Mouse (Mus musculus): Measurements from ENCODE around the gene 3300002I08Rik.
"Not testable (repeated sequence)": the region's sequence is repeated elsewhere in the genome, so short reads cannot be mapped to it uniquely, and the experiment has no call there.

3300002I08Rik gene

DNA sequence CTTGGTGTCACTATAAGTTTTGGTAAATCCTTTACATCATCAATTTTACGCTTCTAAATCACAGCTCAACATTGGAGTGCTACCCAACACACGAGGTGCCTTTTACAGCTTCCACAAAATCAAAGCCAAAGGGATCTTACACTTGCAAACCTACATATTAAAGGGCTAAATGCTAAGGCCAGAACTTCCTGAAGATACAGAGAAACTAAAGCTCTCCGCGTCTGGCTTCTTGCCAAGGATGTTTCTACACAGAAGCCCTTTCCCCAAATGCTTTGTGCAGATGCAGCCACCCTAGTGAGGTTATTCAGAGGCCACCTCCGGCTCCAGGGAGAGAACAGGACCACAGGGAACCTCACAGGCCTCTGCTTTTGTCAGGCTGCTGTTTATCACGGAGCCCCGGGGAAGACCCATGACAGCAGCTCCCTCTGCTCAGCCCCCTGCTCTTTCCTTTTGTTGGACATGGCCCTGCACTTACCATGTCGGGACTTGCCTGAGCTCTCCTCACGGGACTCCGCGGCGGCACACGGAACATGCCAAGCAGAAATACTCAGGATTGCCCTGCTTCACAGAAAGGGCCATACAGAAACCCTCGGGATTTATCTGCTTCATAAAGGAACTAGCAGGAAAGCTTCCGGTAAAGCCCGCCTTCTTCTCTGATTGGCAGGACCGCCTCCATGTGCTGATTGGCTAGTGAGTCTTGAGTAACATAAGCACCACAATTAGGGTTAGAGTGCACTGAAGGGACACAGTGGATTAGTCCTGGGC lies at the start of gene 3300002I08Rik:
Gene 3300002I08Rik, minus strand, starts transcription at position 653 of the 765 bp plus-strand sequence.
- in situ Hi-C loops (cut with MboI, MseI): not testable (repeated sequence)

DNA sequence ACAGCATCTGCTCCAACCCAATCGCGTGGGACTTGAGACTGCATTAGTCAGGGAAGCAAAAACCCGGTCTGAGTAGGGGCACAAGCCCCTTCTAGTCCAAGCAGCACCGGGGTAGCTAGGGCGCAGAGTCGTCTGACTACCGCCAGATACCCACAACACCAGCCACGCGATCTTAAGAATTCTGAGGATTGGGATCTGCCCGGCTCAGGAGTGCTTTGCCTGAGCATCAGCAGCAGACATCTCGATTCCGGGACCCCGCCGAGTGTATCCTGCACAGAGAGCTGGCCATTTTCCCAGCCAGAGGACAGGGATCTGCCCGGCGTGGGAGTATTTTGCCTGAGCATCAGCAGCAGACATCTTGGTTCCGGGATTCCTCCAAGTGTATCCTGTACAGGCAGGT lies 49.6 kb upstream of the 3300002I08Rik start:
- in situ Hi-C loops (cut with MboI, MseI): not testable (repeated sequence)

DNA sequence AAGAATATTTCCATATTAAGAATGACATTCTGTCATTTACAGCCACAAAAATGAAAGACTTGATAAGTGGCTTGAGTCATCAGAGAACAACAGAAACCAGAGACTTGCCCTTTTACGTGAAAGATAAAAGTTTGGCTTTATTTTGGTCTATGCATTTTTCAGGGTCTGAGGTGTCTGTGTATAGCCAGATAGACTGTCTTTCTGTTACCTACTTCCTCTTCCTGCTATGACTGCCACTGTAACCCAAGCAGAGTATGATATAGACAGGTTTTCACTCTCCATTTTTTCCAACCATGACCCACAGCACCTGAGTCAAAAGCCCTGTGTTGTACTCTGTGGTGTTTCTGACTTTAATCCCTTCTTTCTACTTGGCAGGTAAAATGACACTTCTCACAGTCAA lies 27.6 kb upstream of the 3300002I08Rik start:
- in situ Hi-C loops (cut with MboI, MseI): no loop called here

DNA sequence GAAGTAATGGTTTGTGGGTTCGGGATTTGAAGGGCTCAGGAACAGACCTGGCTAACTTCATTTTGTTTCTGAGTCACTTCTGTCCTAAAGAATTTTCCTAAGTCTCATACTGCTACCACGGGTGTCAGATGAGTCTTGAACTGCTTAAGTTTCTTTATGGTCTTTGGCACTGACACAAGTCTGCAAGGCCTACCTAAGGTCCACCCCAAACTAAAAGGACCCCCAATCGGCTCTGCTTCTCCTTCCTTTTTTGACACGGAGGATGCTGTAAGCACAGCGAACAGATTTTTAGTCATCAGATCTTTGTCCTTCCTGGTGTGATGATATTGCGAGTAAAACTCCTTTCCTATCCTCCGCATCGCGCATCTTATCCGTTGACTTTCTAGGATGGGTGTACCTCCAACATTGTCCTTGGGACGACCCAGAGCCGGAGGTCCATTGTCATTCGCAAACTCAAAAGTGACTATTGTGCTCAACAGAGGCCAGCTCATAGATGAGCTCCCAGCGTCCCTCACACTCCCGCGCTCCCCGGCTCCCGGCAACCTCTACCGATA lies 23.1 kb upstream of the 3300002I08Rik start:
- in situ Hi-C loops (cut with MboI, MseI): not testable (repeated sequence)

DNA sequence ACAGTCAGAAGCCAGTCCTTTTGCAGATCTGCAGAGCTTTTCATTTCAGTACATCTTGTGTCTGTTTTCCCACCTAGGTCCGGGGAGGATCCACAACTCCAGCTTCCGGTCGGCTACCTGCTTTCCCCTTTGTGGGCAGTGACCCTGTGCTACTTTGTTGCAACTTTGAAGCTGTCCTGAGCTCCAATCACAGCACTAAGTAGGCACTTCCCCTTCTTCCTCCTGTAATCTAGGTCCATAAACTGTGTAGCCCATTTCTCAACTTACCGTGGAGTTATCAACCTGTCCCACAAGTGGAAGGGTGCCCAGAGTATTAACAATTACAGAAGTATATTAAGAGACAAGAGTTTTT lies 289 bp upstream of the 3300002I08Rik start:
- in situ Hi-C loops (cut with MboI, MseI): no loop called here

DNA sequence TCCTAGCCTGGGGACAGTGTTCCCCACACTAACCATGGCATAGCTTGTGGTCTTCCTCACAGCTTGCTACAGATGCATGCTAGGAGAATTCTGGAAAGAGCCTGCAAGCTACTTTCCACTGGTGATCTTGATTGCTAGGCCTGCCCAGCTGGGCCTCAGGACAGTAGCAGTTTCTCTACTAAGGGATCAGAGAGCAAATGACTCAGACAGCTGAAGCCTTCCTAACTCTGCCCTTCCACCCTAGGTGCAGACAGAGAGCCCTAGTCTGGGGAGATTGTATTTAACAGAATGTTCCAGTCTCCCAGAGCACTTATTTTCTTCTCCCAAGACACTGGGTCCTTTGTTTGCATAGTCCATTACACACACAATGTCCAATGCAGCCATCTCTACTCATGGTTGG lies 5.4 kb downstream of the 3300002I08Rik start:
- in situ Hi-C loops (cut with MboI, MseI): not testable (repeated sequence)

DNA sequence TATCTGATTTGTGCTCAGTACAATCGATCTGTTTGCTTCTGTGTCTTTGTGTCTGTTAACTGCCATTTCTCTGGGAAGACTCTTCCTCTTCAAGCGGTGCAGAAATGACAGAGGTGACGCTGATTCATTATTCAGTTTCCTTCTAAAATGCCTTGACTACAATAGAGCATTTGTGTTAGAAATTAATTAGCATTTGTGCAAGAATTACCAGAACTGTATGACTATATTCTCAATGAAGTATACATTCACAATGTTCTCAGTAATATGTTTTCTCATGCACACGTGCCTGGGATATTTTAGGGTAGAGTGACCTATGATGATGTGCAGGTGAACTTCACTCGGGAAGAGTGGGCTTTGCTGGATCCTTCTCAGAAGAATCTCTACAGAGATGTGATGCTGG lies 39.2 kb downstream of the 3300002I08Rik start, which contains the start of gene Gm10130:
Gene Gm10130, plus strand, starts transcription at position 301 of the 400 bp plus-strand sequence.
- in situ Hi-C loops (cut with MboI, MseI): loop anchor here (25.0 kb wide), 2 partner anchors 464 to 1664 kb away; partner anchors contain the start of genes Fam110a, Pygb and Slc52a3

DNA sequence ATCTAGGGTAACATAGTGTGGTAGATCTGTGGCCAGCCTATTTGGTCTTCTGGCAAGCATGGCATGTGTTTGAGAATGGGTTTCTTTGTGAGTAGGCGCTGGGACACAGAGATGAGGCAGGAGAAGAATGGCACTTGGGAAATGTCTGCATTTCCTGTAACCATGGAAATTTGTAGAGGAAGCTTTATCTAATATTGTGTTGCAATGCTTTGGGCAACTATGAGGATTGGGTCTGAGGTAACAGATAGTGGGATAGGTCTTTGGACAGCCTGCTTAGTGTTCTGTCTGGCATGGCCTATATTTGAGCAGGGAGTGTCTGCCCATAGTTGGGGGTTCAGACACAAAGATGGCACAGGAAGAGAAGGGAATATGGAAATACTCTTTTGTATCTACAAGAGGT lies 43.6 kb downstream of the 3300002I08Rik start:
- in situ Hi-C loops (cut with MboI, MseI): loop anchor here (25.0 kb wide), 2 partner anchors 468 to 1668 kb away; partner anchors contain the start of genes Fam110a, Pygb and Slc52a3

DNA sequence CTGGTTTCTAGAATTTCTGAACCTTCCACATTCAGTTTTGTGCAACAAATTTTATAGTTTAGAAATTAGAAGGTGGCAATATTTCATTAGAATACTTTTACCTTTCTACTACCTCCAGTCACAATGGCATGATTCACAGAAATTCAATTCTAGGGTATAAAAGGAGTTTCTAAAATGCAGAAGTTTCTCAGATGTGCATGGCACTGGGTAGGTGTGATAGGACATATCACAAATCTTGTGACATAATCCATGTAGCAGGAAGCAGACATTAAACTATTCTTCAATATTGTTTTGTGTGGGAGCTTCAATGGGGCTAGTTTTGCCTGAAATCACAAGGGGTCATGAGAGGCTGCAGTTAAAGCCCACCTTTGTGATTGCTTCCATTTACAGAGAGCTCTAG lies 46.4 kb downstream of the 3300002I08Rik start:
- in situ Hi-C loops (cut with MboI, MseI): loop anchor here (25.0 kb wide), 2 partner anchors 471 to 1671 kb away; partner anchors contain the start of genes Fam110a, Pygb and Slc52a3

DNA sequence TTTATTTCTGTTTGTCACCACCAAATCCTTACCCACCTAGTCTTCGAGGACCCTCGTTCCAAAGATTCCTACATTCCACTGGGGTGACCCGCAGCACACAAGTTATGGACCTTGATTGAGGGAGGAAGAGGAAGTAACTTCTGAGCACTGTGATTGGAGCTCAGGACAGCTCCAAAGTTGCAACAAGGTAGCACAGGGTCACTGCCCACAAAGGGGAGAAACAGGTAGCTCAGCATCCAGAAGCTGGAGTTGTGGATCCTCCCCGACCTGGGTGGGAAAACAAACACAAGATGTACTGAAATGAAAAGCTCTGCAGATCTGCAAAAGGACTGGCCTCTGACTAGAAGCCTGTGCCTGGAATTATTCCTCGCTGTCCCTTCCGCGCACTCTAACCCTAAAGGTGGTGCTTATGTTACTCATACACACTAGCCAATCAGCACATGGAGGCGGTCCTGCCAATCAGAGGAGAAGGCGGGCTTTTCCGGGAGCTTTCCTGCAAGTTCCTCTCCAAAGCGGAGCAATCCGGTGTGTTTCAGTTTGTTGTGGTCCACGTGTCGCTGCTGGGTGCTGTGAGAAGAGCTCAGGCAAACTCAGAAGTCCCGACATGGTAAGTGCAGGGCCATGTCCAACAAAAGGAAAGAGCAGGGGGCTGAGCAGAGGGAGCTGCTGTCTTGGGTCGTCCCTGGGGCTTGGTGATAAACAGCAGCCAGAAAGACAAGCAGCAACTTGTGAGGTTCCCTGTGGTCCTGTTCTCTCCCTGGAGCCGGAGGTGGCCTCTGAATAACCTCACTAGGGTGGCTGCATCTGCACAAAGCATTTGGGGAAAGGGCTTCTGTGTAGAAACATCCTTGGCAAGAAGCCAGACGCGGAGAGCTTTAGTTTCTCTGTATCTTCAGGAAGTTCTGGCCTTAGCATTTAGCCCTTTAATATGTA lies 51.3 kb downstream of the 3300002I08Rik start:
- in situ Hi-C loops (cut with MboI, MseI): loop anchor here (25.0 kb wide), 2 partner anchors 476 to 1676 kb away; partner anchors contain the start of genes Fam110a, Pygb and Slc52a3

DNA sequence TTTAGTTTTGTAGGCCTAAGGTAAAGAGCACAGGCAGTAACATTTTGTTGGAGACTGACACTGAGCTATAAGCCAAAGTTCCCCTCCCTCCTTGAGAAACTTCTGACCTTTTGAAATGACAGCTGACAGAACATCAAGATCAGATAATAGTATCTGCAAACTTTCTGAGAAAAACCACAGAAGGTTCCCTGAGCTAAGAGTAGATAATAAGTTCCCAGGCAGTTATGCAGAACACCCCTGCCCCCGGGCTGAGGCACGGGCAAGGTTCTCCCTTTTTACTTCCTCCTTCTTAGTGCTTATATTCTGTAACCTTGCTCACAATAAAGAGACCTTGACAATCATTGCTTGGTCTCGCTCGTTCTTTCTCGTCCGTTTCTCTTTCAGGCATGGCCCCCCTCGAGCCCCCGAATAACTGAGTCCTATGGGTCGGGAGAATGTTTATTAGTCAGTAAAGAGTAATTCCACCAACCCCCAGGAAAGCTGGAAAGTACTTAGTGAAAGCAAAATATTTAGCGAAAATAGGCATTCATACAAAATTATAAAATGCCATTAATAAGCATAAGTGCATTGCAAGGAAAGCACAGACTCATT lies 55.3 kb downstream of the 3300002I08Rik start:
- in situ Hi-C loops (cut with MboI, MseI): loop anchor here (25.0 kb wide), 2 partner anchors 480 to 1680 kb away; partner anchors contain the start of genes Fam110a, Pygb and Slc52a3

DNA sequence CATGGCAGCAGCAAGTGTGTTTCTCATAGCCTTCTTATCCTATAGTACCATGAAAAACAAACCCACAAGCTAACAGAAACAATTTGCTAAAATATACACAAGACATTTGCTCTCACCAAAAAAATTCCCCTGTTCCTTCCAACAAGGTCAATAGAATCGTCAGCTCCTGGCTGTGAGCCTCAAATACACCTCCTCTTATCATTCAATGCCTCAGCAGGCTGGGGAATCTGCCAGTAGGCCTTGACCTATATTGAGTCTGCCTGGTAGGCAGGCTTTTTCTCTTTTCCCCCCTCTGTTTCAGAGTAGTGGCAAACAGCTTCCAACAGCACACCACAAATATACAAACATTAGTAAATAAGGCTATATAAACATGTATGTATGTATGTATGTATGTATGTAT lies 63.5 kb downstream of the 3300002I08Rik start:
- in situ Hi-C loops (cut with MboI, MseI): loop anchor here (10.0 kb wide), 1 partner anchor 174 kb away; no protein-coding TSS in a partner anchor

DNA sequence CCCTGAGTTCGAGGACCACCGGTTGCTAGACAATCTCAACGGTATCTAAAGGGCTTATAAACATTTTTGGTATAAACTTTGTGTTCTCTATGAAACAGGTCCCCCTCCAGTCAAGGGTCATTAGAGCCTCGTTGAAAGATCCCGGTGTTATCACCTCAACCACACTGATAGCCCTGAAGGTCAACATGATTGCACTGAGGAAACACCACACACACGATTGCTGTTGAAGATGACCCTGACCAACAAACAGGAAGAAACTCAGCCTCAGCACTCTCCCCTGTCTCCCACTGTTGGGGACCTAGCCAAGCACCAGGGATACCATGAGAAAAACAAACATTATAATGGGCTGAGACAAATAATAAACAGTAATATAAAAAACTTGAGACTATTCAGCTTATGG lies 68.9 kb downstream of the 3300002I08Rik start:
- in situ Hi-C loops (cut with MboI, MseI): loop anchor here (10.0 kb wide), 1 partner anchor 169 kb away; no protein-coding TSS in a partner anchor
